Mouse (Mus musculus): ENCODE measurements around the gene Phldb2. TPM values are rescaled to one million over a fixed set of nuclear protein-coding genes. Genes with fewer than 3 reads are reported as not detected.
A peak's percentile ranks its signal among the peaks of the same experiment; 100 is the strongest.

Gene Phldb2
- 1 to 10 TPM; 4.4 to 5.4 TPM for total RNA-seq (2021)
- long read RNA-seq, experiment 1, full-length matches to known transcripts = 1 of 5 reads
- long read RNA-seq, experiment 1, partial matches to known transcripts = 1 of 5 reads
- long read RNA-seq, experiment 1, other reads (novel, unspliced or antisense) = 3 of 5 reads
- long read RNA-seq, experiment 2, partial matches to known transcripts = 1 of 3 reads
- long read RNA-seq, experiment 2, other reads (novel, unspliced or antisense) = 2 of 3 reads

DNA sequence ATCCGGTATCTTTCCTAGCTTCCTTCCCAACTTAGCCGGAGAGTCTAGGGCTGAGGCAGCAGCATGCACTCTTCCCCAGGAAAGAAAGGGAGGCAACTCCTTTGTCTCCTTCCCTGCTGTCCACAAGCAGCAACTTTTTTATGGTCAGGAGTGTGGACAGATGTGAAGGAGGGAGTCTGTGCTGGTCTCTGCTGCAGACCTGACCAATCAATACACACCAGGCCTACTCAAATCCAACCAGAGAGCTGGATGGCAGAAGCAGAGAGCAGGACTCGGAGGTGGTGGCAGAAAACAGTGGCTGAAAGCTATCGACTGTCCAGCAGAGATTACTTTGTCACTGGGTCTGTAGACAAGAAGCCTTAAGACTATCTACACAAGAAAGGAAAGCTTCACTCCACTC lies at the start of gene Phldb2:
Phldb2 (minus strand) TSS at position 205 of the 400 bp plus-strand sequence.
- Histone ChIP-seq H3K27ac (no peak within 1 kb of the TSS), H3K4me3 (no peak within 1 kb of the TSS)
- DNase-seq (ENCODE audit: low spot score in 2 of 2) = no peak
- no peak for TF ChIP-seq CTCF (conservative IDR thresholded peaks at IDR 0.05)

DNA sequence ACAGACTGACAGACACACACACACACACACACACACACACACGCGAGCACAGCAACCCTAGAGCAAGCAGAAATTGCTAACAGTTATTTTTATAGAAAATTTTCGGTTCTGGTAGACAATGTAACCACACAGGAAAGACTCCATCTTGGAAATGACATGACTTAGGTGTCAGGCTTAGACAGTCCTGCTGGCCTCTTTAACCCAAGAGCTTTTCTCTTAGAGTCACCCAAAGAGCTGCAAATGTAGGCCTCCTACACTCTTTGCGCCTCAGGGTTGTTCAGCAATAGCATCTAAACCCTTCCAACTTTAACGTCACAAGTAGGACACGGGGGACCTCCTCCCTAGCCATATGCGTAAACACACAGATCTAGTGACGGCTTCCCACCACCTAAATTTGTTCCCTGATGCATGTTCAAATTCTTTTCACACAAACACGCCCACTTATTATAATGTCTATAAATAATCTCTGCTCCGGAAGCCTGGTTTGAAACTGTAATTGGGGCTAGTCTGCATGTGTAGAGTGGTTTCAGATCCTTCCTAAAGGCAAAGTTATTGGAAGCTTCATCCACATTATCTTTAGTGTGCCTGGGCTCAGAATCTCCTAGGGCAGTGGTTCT lies 48.3 kb upstream of the Phldb2 start:
- H3K27ac ChIP-seq = no peak overlapping the region
- no peak for TF ChIP-seq CTCF (conservative IDR thresholded peaks at IDR 0.05)
- no peak overlapping the region for H3K4me3 ChIP-seq
- no peak for DNase-seq (ENCODE audit: low spot score in 2 of 2)

DNA sequence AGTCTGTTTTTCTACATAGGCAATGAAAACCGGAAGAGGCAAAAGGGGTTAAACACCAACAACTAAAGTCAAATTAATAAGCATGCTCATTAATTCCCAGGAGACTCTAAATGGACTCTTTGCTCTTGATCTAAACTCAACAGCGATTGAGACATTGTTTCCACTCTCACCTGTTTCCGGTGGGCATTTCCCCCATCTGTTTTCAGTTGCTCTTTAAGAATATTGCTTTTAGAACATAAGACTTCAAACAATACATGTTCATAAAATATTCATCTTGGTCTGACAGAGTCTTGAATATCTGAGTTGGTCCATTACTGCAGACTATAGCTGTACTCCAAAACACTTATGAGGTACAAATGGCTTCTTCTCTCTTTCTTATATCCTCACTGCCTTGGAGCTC lies 47.6 kb upstream of the Phldb2 start:
- no peak for DNase-seq (ENCODE audit: low spot score in 2 of 2)
- no peak overlapping the region for H3K27ac ChIP-seq
- H3K4me3 ChIP-seq = no peak overlapping the region
- TF ChIP-seq CTCF (conservative IDR thresholded peaks at IDR 0.05) = no peak

DNA sequence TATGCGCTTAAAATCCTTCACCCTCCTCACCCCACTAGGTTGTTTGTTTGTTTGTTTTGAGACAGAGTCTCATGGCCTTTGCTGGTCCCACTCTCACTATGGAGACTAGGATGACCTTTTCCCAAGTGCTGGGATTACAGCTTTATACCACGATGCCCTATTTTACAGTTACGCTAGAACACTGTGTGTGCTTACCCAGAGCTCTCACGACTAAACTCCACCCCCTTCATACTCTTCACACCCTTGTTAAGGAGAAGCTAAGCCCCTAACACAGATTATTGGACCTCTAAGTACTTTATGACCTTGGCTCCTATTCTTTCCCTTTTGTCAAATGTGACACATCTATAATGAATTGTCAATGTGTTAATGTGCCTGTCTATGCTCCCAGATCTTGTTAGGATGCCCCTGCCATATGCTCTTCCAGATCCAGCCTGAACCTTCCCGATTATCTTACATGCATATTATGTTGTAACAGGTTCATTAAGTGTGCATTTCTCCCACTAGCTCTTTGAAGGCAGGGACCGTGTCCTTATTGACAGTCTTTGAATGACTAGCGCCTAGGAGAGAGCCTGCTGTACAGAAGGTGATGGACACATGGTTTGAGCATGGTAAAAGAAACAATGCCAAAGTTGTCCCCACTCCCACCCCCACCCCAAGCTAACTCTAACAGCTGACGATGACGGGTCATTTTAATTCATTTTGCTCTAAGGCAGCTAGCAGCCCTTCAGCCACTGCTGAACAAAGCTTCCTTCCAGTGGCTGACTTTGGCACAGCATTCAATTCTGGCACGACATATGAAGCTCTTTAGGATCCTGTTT lies 46.2 kb upstream of the Phldb2 start:
- DNase-seq (ENCODE audit: low spot score in 2 of 2) = no peak
- Histone ChIP-seq H3K27ac (no peak overlapping the region), H3K4me3 (no peak overlapping the region)
- peak; percentile 12; the same call in 1 of the 2 replicates for TF ChIP-seq CTCF (conservative IDR thresholded peaks at IDR 0.05)

DNA sequence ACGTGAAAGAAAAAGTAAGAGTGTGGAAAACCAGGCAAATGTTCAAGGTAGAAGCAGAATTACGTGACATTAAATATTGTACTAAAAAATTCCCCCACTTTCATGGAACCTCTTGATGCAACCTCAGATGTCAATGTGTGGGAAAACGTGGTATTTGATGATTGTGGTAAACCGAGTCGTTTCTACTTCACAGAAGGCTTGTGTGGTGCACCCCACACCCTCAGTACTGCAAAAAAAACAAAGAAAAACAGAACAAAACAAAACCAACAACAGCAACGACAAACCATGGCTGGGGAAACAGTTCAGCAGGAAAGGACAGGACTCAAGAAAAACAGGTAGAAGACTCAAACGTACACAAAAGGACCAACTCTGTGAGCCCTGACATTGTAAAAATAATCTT lies 44.8 kb upstream of the Phldb2 start:
- DNase-seq (ENCODE audit: low spot score in 2 of 2) = no peak
- Histone ChIP-seq H3K27ac (no peak overlapping the region), H3K4me3 (no peak overlapping the region)
- no peak for TF ChIP-seq CTCF (conservative IDR thresholded peaks at IDR 0.05)

DNA sequence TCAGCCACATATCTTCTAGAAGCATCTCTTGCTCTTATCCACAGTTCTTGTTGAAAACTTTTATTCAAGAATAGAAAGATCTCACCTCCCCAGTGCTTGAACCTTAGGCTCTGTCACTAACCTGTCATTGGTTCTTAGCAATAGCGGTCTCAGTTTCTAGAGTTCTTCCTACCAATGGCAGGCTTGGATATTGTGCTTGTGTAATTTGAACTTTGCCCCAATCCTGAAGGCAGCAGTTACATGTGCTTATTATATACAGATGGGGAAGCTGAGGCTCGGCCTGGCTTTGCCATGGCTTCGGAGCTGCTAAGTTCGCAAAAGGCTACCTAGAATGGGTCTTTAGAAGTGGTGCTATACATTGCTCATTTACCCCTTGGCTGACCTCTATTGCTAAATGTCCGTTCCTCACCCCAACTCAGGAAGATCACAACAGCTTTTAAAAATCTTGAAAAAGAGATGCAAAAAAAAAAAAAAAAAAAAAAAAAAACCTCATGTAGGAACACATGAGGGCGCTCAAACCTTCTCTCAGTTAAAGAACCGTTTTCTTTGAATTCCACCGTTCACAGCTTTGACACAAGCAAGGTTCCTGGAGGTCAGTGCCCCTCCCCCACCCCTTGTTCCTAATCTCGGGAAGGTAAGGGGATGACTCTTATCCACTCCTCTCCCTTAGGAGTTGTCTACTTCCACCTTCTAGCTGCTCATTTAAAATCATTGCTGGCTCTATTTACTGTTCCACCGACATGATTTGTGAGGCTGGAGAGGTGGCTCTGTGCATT lies 37.7 kb upstream of the Phldb2 start:
- H3K27ac ChIP-seq = no peak overlapping the region
- DNase-seq (ENCODE audit: low spot score in 2 of 2) = no peak
- peak; percentile 69 for TF ChIP-seq CTCF (conservative IDR thresholded peaks at IDR 0.05)
- no peak overlapping the region for H3K4me3 ChIP-seq

DNA sequence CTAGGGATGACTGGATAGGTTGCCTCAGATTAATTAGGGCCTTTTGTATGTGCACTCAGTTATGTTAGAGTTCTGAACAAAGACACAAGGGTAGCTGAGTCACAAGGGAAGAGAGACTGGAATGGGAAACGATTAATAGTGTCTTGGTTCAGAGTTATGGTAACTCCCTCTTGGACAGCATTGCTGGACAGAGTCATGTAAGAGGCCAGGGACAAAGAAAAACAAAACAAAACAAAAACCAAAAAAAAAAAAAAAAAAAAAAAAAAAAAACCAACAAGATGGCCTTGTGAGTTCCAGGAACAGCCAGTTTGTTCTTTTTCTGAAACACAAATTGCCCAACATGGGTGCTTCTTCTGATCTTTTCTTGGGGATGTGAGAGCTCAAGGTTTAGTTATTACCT lies 32.8 kb upstream of the Phldb2 start:
- Histone ChIP-seq H3K27ac (no peak overlapping the region), H3K4me3 (no peak overlapping the region)
- DNase-seq (ENCODE audit: low spot score in 2 of 2) = no peak
- TF ChIP-seq CTCF (conservative IDR thresholded peaks at IDR 0.05) = no peak

DNA sequence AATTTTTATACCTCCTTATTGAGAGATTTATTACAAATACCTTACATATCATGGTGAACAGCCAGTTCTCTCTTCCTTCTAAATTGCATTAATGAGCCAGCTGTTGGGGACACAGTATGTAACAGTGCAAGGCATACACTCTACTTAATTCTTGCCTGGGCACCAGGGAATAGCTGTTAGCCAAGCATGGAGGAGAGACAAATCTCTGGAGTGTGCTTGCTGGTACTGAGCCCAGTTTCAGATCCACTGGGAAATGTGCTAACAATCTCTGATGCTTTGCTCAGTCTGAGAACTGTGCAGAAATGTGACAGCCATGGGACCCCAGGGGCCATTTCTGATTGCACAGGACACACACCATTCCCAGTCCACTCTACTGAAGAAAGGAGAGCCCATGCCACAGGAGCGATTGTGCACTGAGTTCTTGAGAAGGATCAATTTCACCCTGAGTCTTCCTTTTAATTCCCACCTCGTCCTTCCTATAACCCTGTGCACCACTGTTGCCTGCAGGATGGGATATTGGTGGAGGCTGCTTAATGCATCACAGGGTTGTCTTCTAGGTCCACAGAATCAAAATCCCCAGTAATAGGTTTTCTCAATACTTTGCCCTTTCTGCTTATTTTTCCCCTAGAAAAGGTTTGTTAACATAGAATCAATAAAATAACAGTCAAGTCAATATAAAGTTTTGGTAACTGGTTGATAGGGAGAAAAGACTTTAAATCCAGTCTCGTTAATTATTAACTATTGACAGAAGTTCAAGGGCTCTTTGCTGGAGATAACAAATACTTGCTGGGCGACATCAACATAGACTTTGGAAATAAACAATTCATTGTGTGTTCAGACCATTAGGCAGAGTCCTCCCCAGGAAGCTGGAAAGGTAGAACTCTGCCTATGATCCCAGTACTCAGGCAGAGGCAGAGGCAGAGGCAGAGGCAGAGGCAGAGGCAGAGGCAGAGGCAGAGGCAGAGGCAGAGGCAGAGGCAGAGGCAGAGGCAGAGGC lies 31.5 kb upstream of the Phldb2 start:
- no peak for TF ChIP-seq CTCF (conservative IDR thresholded peaks at IDR 0.05)
- Histone ChIP-seq H3K4me3 (no peak overlapping the region), H3K27ac (no peak overlapping the region)
- no peak for DNase-seq (ENCODE audit: low spot score in 2 of 2)

DNA sequence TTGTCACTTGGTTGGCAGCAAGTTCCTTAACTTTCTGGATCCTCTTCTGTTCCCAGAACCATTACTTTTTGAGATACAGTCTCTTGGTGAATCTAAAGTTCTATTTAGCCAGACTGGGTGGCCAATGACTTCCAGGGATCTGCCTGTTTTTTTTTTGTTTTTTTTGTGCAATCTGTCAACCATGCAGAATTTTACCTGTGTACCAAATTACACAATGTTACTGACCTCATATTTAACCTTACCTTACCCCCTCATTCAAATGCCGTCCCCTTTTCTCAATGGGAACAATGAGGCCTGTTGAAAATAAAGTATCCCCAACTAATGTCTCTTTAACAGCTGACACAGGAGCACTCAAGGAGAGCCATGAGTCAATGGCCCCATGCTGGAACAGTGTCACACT lies 22.9 kb upstream of the Phldb2 start:
- no peak for TF ChIP-seq CTCF (conservative IDR thresholded peaks at IDR 0.05)

DNA sequence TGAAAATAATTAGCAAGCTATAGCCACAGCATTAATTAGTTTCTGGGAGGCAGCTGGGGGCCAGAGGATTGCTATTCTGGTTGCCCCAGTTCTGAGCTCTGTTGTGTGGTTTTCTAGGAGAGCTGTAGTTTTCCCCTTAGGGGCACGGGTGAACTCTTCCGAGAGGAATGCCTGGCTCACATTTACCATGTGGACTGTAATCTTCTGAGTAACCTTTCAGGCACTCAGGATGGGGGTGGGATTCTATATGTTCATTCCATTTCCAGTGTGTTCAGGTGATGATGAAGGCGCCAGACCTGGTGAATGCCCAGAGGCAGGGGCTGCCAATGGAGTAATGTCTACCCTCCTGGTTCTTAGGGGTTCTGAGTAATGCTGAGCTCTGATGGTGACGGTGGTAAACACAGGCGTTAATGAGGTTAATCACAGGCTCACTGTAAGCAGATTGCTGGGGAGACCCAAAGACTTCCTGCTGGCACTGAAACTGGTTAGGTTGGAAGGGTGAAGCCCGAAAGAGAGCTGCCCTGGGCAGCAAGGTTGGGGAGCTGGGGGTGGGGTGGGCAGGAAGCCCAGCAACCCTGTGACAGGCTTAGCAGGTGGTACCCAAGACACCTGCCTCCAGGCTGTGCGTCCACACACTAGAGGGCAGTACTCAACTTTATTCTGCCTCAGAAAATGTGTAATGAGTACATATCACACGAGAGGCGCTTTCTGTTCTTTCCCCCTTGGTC lies 20.7 kb upstream of the Phldb2 start:
- Histone ChIP-seq H3K4me3 (no peak overlapping the region), H3K27ac (no peak overlapping the region)
- no peak for DNase-seq (ENCODE audit: low spot score in 2 of 2)
- TF ChIP-seq CTCF (conservative IDR thresholded peaks at IDR 0.05) = peak; percentile 71

More for the DNA sequence above, 22.9 kb upstream of the Phldb2 start:
- H3K4me3 ChIP-seq = no peak overlapping the region
- H3K27ac ChIP-seq = no peak overlapping the region
- no peak for DNase-seq (ENCODE audit: low spot score in 2 of 2)

DNA sequence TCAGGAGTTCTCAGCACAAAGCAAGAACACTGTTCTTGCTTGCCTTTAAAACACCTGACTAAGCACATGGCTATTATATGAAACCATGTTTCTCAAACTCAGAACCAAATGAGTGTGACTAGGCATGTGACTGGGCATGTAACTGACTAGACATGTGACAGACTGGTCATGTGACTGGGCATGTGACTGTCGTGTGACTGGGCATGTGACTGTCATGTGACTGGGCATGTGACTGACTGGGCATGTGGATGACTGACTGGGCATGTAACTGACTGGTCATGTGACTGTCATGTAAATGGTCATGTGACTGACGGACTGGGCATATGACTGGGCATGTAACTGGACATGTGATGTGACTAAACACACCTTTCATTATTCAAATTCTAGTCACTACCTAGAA lies 16.8 kb upstream of the Phldb2 start:
- no peak overlapping the region for H3K27ac ChIP-seq
- no peak for TF ChIP-seq CTCF (conservative IDR thresholded peaks at IDR 0.05)
- no peak overlapping the region for H3K4me3 ChIP-seq
- no peak for DNase-seq (ENCODE audit: low spot score in 2 of 2)
